Mouse (Mus musculus): ENCODE measurements around the gene Gng7. TPM values are rescaled to one million over a fixed set of nuclear protein-coding genes. Genes with fewer than 3 reads are reported as not detected.

The Gng7 gene
- polyA plus RNA-seq, 1 experiment from 2014 or later, result 1.3 TPM

DNA sequence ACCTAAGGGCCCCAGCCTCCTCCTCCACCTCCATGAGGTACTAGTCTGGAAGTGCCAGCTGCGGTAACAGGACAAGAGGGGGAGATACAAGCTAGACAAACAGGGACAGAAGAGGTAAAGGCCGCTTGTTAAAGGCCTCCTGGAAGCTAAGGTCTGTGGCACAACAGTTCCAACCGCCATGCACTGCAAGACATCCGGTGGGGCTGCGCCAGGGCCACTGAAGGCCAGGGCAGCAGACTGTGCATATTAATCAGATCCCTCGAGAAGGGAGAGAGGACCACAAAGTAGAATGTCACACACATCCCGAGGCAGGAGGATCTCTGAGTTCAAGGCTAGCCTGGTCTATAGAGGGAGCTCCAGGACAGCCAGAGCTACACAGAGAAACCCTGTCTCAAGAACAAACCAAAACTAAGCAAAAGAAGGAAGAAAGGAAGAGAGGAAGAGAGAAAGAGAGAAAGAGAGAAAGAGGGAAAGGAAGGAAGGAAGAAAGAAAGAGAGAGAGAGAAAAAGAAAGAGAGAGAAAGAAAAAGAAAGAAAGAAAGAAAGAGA, 33.1 kb downstream of the Gng7 start:
- Histone ChIP-seq H3K9me3 (ENCODE audit: low read length) (no peaks in the 10 kb centered on the region), H3K4me3 (ENCODE audit: low read depth, low read length) (no peak overlapping the region), H3K4me1 (ENCODE audit: insufficient read depth) (peaks cover 21% of the 10 kb centered on the region), H3K36me3 (replicated peaks; ENCODE audit: insufficient read depth, low read length) (no peaks in the 10 kb centered on the region), H3K27ac (ENCODE audit: low read depth) (no peak overlapping the region), H3K27me3 (ENCODE audit: insufficient read depth, low read length) (no peaks in the 10 kb centered on the region), H3K4me2 (ENCODE audit: low read depth, low read length) (no peak overlapping the region), H3K9ac (replicated peaks) (no peak overlapping the region)
- DNase-seq (no peak), ATAC-seq (no peak)
- TF ChIP-seq EP300 (IDR thresholded peaks at IDR 0.05; ENCODE audit: low read depth), result no peak
- TF ChIP-seq CTCF (IDR thresholded peaks at IDR 0.05; ENCODE audit: low read depth), result 0 out of 2 replicates have a peak, but pooled peaks have one; percentile 20
- WGBS (ENCODE audit: insufficient replicate concordance), result 41% methylated on average over 7 of the region's 7 CpGs

DNA sequence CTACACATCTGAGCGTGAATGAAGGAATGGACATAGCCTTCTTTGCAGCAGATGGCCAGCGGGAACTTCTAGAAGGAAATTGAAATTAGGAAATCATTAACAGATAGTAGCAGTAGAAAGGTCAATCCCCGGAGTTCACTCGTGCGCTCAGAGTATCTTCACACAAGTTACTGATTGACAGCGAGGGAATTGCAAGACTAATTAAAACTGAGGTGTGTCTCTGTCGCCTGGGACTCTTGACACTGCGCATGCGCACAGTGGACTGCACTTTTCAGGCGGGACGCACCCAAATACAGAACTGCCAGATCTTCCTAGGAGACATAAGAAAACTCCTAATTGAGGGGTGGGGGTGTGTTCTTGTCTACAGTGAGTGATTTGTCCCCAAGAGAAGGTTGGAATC, 39.3 kb downstream of the Gng7 start:
- Histone ChIP-seq H3K4me3 (ENCODE audit: low read depth, low read length) (no peak overlapping the region), H3K27me3 (ENCODE audit: insufficient read depth, low read length) (no peaks in the 10 kb centered on the region), H3K9me3 (ENCODE audit: low read length) (no peaks in the 10 kb centered on the region), H3K27ac (ENCODE audit: low read depth) (no peak overlapping the region), H3K4me1 (ENCODE audit: insufficient read depth) (peaks cover 16% of the 10 kb centered on the region), H3K4me2 (ENCODE audit: low read depth, low read length) (no peak overlapping the region), H3K36me3 (replicated peaks; ENCODE audit: insufficient read depth, low read length) (no peaks in the 10 kb centered on the region), H3K9ac (replicated peaks) (no peak overlapping the region)
- 65% methylated on average over 11 of the region's 11 CpGs for WGBS (ENCODE audit: insufficient replicate concordance)
- no peak for TF ChIP-seq EP300 (IDR thresholded peaks at IDR 0.05; ENCODE audit: low read depth)
- no peak for TF ChIP-seq CTCF (IDR thresholded peaks at IDR 0.05; ENCODE audit: low read depth)
- DNase-seq (no peak), ATAC-seq (peak; percentile 78)

DNA sequence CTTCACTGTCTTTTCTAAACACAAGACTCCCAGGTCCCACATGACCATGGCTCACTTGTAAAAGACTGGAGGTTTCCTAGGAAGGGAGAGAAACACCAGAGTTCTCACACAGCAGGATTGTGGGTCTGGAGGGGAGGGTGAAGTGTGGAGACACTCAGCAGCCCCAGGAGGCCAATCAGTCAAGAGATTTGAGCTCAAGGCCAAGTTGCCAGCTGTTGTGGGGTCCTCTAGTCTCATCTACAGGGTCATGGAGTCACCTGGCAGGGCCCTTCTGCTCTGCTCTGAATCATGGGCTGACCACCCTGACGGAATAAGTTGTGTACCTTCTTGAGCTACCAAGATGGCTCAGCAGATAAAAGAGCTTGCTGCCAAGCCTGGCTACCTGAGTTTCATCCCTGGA, 41.0 kb downstream of the Gng7 start:
- ATAC-seq, result no peak
- DNase-seq, result no peak
- WGBS (ENCODE audit: insufficient replicate concordance), result 78% methylated on average over 1 of the region's 1 CpGs
- Histone ChIP-seq H3K36me3 (replicated peaks; ENCODE audit: insufficient read depth, low read length) (no peaks in the 10 kb centered on the region), H3K27me3 (ENCODE audit: insufficient read depth, low read length) (no peaks in the 10 kb centered on the region), H3K4me1 (ENCODE audit: insufficient read depth) (peaks cover 16% of the 10 kb centered on the region), H3K9ac (replicated peaks) (no peak overlapping the region), H3K27ac (ENCODE audit: low read depth) (no peak overlapping the region), H3K4me2 (ENCODE audit: low read depth, low read length) (no peak overlapping the region), H3K9me3 (ENCODE audit: low read length) (no peaks in the 10 kb centered on the region), H3K4me3 (ENCODE audit: low read depth, low read length) (no peak overlapping the region)
- TF ChIP-seq EP300 (IDR thresholded peaks at IDR 0.05; ENCODE audit: low read depth) (no peak), CTCF (IDR thresholded peaks at IDR 0.05; ENCODE audit: low read depth) (no peak)

DNA sequence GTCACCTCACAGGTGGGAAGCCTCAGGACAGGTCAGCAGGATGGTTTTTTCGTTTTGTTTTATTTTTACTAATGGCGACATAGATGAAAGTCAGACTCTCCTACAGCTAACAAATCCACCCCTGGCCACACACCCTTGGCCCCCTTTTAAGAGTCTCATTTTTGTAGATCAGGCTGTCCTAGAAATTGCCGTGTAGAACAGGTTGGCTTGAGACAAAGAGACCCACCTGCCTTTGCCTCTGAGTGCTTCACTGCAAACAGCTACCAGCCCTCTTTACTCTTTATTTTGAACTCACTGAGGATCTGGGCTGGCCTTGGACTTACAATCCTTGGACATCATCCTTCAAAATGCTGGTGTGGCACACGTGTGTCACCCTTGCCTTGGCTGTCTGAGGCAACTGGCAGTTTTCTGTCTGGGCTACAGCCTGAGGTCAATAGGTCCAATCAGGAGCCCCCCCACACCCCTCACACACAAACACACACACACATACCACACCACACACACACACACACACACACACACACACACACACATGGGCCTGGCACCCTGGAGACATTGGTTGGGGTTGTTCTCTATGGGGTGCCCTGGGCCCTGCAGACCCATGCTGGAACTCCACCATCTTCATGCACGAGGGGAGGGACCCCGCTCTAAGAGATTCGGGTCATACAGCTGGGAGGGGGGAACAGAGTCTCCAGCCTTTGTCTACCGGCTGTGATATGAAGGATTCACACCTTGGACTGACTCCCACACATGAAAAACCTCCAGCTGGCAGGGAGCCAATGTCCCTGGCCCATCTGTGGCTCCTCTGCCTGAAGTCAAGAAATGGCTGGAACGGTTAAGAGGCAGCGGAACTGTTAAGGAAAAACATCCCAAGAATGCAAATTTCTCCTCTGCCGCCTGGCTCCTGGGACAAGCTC, 42.4 kb downstream of the Gng7 start:
- Histone ChIP-seq H3K36me3 (replicated peaks; ENCODE audit: insufficient read depth, low read length) (no peaks in the 10 kb centered on the region), H3K27ac (ENCODE audit: low read depth) (no peak overlapping the region), H3K27me3 (ENCODE audit: insufficient read depth, low read length) (no peaks in the 10 kb centered on the region), H3K4me3 (ENCODE audit: low read depth, low read length) (no peak overlapping the region), H3K9me3 (ENCODE audit: low read length) (no peaks in the 10 kb centered on the region), H3K9ac (replicated peaks) (no peak overlapping the region), H3K4me1 (ENCODE audit: insufficient read depth) (peaks cover 17% of the 10 kb centered on the region), H3K4me2 (ENCODE audit: low read depth, low read length) (no peak overlapping the region)
- ATAC-seq, result no peak
- 64% methylated on average over 11 of the region's 11 CpGs for WGBS (ENCODE audit: insufficient replicate concordance)
- TF ChIP-seq EP300 (IDR thresholded peaks at IDR 0.05; ENCODE audit: low read depth) (no peak), CTCF (IDR thresholded peaks at IDR 0.05; ENCODE audit: low read depth) (no peak)
- no peak for DNase-seq

DNA sequence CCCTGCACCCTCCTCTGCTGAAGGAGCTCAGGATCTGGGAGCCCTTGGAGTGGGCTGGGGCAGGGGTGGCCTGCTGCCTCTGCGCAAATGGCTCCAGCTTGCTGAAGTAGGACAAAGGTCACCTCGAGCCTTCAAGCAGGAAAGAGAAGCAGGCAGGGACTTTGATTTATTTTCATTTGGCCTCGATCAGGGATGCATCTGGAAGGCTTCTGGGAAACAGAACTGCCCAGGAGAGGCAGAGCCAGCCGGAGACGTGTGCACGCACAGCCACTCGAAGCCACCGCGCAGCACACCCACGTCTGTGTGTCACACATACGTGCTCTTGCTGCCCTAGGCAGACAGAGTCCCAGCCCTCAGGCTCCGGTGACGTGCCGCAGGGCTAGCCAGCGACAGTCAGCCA, 43.2 kb downstream of the Gng7 start:
- H3K9ac ChIP-seq (replicated peaks), result no peak overlapping the region
- ATAC-seq, result no peak
- no peak for TF ChIP-seq CTCF (IDR thresholded peaks at IDR 0.05; ENCODE audit: low read depth)

DNA sequence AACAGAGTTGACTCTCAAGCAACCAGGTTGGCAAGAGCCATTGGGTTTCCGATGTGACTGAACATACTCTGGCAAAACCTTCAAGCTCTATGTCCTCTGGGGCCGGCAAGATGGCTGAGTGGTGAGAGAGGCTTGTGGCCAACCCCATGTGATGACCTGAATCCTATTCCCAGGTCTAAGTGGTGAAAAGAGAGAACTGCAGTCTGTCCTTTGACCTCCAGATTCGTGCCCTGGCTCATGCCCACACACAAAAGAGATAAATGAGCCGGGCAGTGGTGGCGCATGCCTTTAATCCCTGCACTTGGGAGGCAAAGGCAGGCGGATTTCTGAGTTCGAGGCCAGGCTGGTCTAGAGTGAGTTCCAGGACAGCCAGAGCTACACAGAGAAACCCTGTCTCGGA, 44.6 kb downstream of the Gng7 start:
- DNase-seq, result no peak
- WGBS (ENCODE audit: insufficient replicate concordance), result 79% methylated on average over 8 of the region's 8 CpGs
- ATAC-seq, result no peak

More for the DNA sequence above, 43.2 kb downstream of the Gng7 start:
- Histone ChIP-seq H3K27ac (ENCODE audit: low read depth) (no peak overlapping the region), H3K4me1 (ENCODE audit: insufficient read depth) (peaks cover 22% of the 10 kb centered on the region), H3K4me3 (ENCODE audit: low read depth, low read length) (no peak overlapping the region), H3K4me2 (ENCODE audit: low read depth, low read length) (no peak overlapping the region), H3K9me3 (ENCODE audit: low read length) (no peaks in the 10 kb centered on the region), H3K36me3 (replicated peaks; ENCODE audit: insufficient read depth, low read length) (no peaks in the 10 kb centered on the region), H3K27me3 (ENCODE audit: insufficient read depth, low read length) (no peaks in the 10 kb centered on the region)
- WGBS (ENCODE audit: insufficient replicate concordance), result 72% methylated on average over 15 of the region's 15 CpGs
- DNase-seq, result no peak

More for the DNA sequence above, 44.6 kb downstream of the Gng7 start:
- H3K36me3 ChIP-seq (replicated peaks; ENCODE audit: insufficient read depth, low read length), result no peaks in the 10 kb centered on the region
- no peaks in the 10 kb centered on the region for H3K9me3 ChIP-seq (ENCODE audit: low read length)
- no peak overlapping the region for H3K9ac ChIP-seq (replicated peaks)
- peaks cover 19% of the 10 kb centered on the region for H3K4me1 ChIP-seq (ENCODE audit: insufficient read depth)
- no peak overlapping the region for H3K4me2 ChIP-seq (ENCODE audit: low read depth, low read length)
- H3K27me3 ChIP-seq (ENCODE audit: insufficient read depth, low read length), result no peaks in the 10 kb centered on the region
- no peak overlapping the region for H3K27ac ChIP-seq (ENCODE audit: low read depth)
- H3K4me3 ChIP-seq (ENCODE audit: low read depth, low read length), result no peak overlapping the region
- TF ChIP-seq CTCF (IDR thresholded peaks at IDR 0.05; ENCODE audit: low read depth) (no peak), EP300 (IDR thresholded peaks at IDR 0.05; ENCODE audit: low read depth) (no peak)
